Comparison of ENCODE assay signal across 18 mouse cellular contexts in genomic region chr8:119784676-119785075, GRCm38 (mm10). TPM values are rescaled to one million over a fixed set of nuclear protein-coding genes. Genes with fewer than 3 reads are reported as not detected.
A peak's percentile ranks its signal among the peaks of the same experiment; 100 is the strongest.
DNase-seq lines count a peak whose midpoint lies in the region; ATAC-seq lines count a peak whose summit lies in the region.
"Had no signal": no experiment of that assay in that cellular context is flagged by ENCODE, and none has a peak within 500 bp of the region (broad histone marks: within the 10 kb centered on the region; RNA-seq: fewer than 3 reads in every experiment).

No protein-coding gene starts in this region.

- 68% methylated on average over 7 of the region's 7 CpGs for WGBS in forebrain, embryonic 10.5 days
- 47% methylated on average over 7 of the region's 7 CpGs for WGBS in forebrain, embryonic 12.5 days
- WGBS in liver, embryonic 16.5 days (ENCODE audit: insufficient replicate concordance): 71% methylated on average over 7 of the region's 7 CpGs
- WGBS in liver, embryonic 12.5 days (ENCODE audit: insufficient replicate concordance): 70% methylated on average over 7 of the region's 7 CpGs

- no peak for DNase-seq in forebrain, embryonic 10.5 days (ENCODE audit: extremely low spot score, low spot score)
- DNase-seq in thymus, postnatal 4 days: peak; percentile 48
- DNase-seq in thymus, postnatal 10 days (ENCODE audit: low spot score in 2 of 2): no peak
- no peak for DNase-seq in ovary, postnatal 14 days (ENCODE audit: low spot score)
- DNase-seq: cerebellum, postnatal 10 days; heart, postnatal 10 days; kidney, adult 2 months; kidney, postnatal 14 days; right cerebral cortex, postnatal 14 days had no signal

- H3K27me3 ChIP-seq in forebrain, embryonic 10.5 days (ENCODE audit: poor library complexity, severe bottlenecking): peaks cover 6% of the 10 kb centered on the region; the same call in 1 of the 2 replicates
- H3K27me3 ChIP-seq in forebrain, embryonic 12.5 days: peaks cover 11% of the 10 kb centered on the region; the same call in 1 of the 2 replicates
- no peaks in the 10 kb centered on the region for H3K27me3 ChIP-seq in liver, embryonic 16.5 days (ENCODE audit: control insufficient read depth, insufficient read depth, low read depth, low read length)
- no peaks in the 10 kb centered on the region; the same call in none of the 2 replicates for H3K27me3 ChIP-seq in liver, embryonic 12.5 days (replicated peaks)
- H3K27me3 ChIP-seq: embryonic facial prominence, embryonic 15.5 days; forebrain, embryonic 15.5 days; neural tube, embryonic 12.5 days had no signal

- H3K9me3 ChIP-seq in forebrain, embryonic 10.5 days: no peaks in the 10 kb centered on the region
- no peaks in the 10 kb centered on the region for H3K9me3 ChIP-seq in forebrain, embryonic 12.5 days
- H3K9me3 ChIP-seq in liver, embryonic 16.5 days (replicated peaks; ENCODE audit: control insufficient read depth, low read length): no peaks in the 10 kb centered on the region
- H3K9me3 ChIP-seq in liver, embryonic 12.5 days (replicated peaks): no peaks in the 10 kb centered on the region
- H3K9me3 ChIP-seq: embryonic facial prominence, embryonic 15.5 days; forebrain, embryonic 15.5 days; neural tube, embryonic 12.5 days had no signal

- no peak for ATAC-seq in forebrain, embryonic 12.5 days (ENCODE audit: low FRiP score)
- ATAC-seq in liver, embryonic 16.5 days (ENCODE audit: low read depth): no peak
- no peak for ATAC-seq in liver, embryonic 12.5 days
- ATAC-seq: forebrain, embryonic 15.5 days; hindbrain, embryonic 16.5 days had no signal

- no peaks in the 10 kb centered on the region for H3K36me3 ChIP-seq in forebrain, embryonic 10.5 days (replicated peaks)
- H3K36me3 ChIP-seq in forebrain, embryonic 12.5 days (replicated peaks): no peaks in the 10 kb centered on the region
- no peaks in the 10 kb centered on the region for H3K36me3 ChIP-seq in liver, embryonic 16.5 days (ENCODE audit: control insufficient read depth, insufficient read depth)
- H3K36me3 ChIP-seq in liver, embryonic 12.5 days: no peaks in the 10 kb centered on the region
- H3K36me3 ChIP-seq: embryonic facial prominence, embryonic 15.5 days; forebrain, embryonic 15.5 days; neural tube, embryonic 12.5 days had no signal

- H3K9ac ChIP-seq in forebrain, embryonic 12.5 days: no peak overlapping the region
- no peak overlapping the region for H3K9ac ChIP-seq in liver, embryonic 16.5 days (ENCODE audit: low read depth, low read length)
- H3K9ac ChIP-seq in liver, embryonic 12.5 days: no peak overlapping the region
- H3K9ac ChIP-seq: embryonic facial prominence, embryonic 15.5 days; forebrain, embryonic 15.5 days; liver, embryonic 14.5 days; neural tube, embryonic 12.5 days had no signal

- H3K4me1 ChIP-seq in forebrain, embryonic 10.5 days: peaks cover 73% of the 10 kb centered on the region
- peaks cover 34% of the 10 kb centered on the region for H3K4me1 ChIP-seq in forebrain, embryonic 12.5 days
- peaks cover 3% of the 10 kb centered on the region for H3K4me1 ChIP-seq in liver, embryonic 16.5 days (ENCODE audit: control insufficient read depth, low read depth, low read length)
- peaks cover 36% of the 10 kb centered on the region for H3K4me1 ChIP-seq in liver, embryonic 12.5 days

- H3K27ac ChIP-seq in forebrain, embryonic 10.5 days: peak overlapping the region; percentile 20; the same call in 1 of the 2 replicates
- no peak overlapping the region for H3K27ac ChIP-seq in forebrain, embryonic 12.5 days
- 0 out of 2 replicates have a peak overlapping the region, but pooled peaks have one; percentile 21 for H3K27ac ChIP-seq in liver, embryonic 16.5 days (ENCODE audit: low read length)
- no peak overlapping the region for H3K27ac ChIP-seq in liver, embryonic 12.5 days
- H3K27ac ChIP-seq: embryonic facial prominence, embryonic 15.5 days; left cerebral cortex, adult 2 months; liver, embryonic 14.5 days; neural tube, embryonic 12.5 days had no signal

- H3K4me2 ChIP-seq in forebrain, embryonic 12.5 days: no peak overlapping the region
- H3K4me2 ChIP-seq in liver, embryonic 16.5 days (ENCODE audit: low read depth, low read length): no peak overlapping the region
- H3K4me2 ChIP-seq in liver, embryonic 12.5 days: no peak overlapping the region
- H3K4me2 ChIP-seq: embryonic facial prominence, embryonic 15.5 days; forebrain, embryonic 15.5 days had no signal

- H3K4me3 ChIP-seq in forebrain, embryonic 10.5 days: no peak overlapping the region
- H3K4me3 ChIP-seq in forebrain, embryonic 12.5 days (replicated peaks): no peak overlapping the region
- no peak overlapping the region for H3K4me3 ChIP-seq in liver, embryonic 16.5 days (ENCODE audit: low read depth, low read length)
- no peak overlapping the region for H3K4me3 ChIP-seq in liver, embryonic 12.5 days
- H3K4me3 ChIP-seq: embryonic facial prominence, embryonic 15.5 days; forebrain, embryonic 15.5 days; left cerebral cortex, adult 2 months; neural tube, embryonic 12.5 days had no signal

RNA-seq across cellular contexts. Expression of gene Tldc1, which starts 6.5 kb away (rescaled TPM):
- polyA plus RNA-seq in forebrain, embryonic 10.5 days (2016; fragmentation: Nextera tagmentation; extraction: Ambion mirVana): 16.7 and 17.3 TPM in 2 replicates
- 10.9 and 12.7 TPM in 2 replicates for polyA plus RNA-seq in forebrain, embryonic 12.5 days (2016; fragmentation: Nextera tagmentation; extraction: Ambion mirVana)
- 4.1 and 4.7 TPM in 2 replicates for polyA plus RNA-seq in liver, embryonic 16.5 days (2015; fragmentation: Nextera tagmentation; extraction: Ambion mirVana)
- 6.1 and 6.7 TPM in 2 replicates for polyA plus RNA-seq in liver, embryonic 12.5 days (2016; fragmentation: Nextera tagmentation; extraction: Ambion mirVana)

RNA-seq across cellular contexts. Expression of gene Cotl1, which starts 55.7 kb away (rescaled TPM):
- polyA plus RNA-seq in forebrain, embryonic 10.5 days (2016; fragmentation: Nextera tagmentation; extraction: Ambion mirVana): 109 and 114 TPM in 2 replicates
- 148 and 282 TPM in 2 replicates for polyA plus RNA-seq in forebrain, embryonic 12.5 days (2016; fragmentation: Nextera tagmentation; extraction: Ambion mirVana)
- polyA plus RNA-seq in liver, embryonic 16.5 days (2015; fragmentation: Nextera tagmentation; extraction: Ambion mirVana): 29.9 and 38.1 TPM in 2 replicates
- 46.5 and 49.5 TPM in 2 replicates for polyA plus RNA-seq in liver, embryonic 12.5 days (2016; fragmentation: Nextera tagmentation; extraction: Ambion mirVana)

Comparison
In these comparisons a context has a peak if more than half of its experiments do, and no peak if none do; other contexts are left out.
1. H3K27ac ChIP-seq: peak in forebrain, embryonic 10.5 days (single experiment) and liver, embryonic 16.5 days (single experiment); none in forebrain, embryonic 12.5 days (single experiment) and liver, embryonic 12.5 days (single experiment).